In the genomic region with DNA sequence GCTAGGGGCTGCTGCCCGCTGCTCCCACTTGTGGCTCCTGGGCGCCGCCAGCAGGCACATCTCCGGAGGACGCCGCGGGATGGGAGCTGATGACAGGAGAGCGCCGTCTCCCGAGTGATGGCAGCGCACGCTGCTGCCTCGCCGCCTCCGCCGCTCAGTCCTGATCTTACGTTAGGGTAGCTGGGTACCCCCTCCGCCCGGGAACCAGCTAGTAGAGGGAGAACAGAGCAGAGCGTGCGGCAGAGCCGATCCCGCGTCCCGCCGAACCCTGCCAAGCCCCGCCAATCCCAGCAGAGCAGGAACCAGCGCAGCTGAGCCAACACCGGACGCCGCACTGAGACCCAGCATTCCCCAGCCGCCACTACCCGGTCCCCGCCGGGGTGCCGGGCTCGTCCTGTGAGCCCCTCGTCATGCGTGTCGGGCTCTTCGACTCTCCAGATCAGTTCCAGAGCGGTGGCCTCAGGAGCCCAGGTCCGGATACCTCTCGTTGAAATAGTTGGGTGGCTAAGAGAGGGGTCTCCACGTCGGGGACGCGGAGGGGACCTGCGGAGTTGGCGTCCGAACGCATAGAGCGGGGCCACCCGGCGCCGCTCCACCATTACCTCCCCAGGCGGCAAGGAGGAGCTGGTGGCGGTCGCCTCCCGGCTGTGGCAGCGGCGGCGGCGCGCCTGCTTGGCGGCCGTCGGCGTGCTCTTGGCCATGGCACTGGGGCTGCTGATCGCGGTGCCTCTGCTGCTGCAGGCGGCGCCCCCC, we compare ENCODE assay signal across 9 mouse cellular contexts. TPM values are rescaled to one million over a fixed set of nuclear protein-coding genes. Genes with fewer than 3 reads are reported as not detected.
A peak's percentile ranks its signal among the peaks of the same experiment; 100 is the strongest.
DNase-seq lines count a peak whose midpoint lies in the region; ATAC-seq and TF ChIP-seq lines count a peak whose summit lies in the region.
"Had no signal": no experiment of that assay in that cellular context is flagged by ENCODE, and none has a peak within 500 bp of the region (broad histone marks: within the 10 kb centered on the region; RNA-seq: fewer than 3 reads in every experiment).

A gene (plus strand): TSS at position 164 of the 753 bp plus-strand sequence.

- no peaks in the 10 kb centered on the region for H3K9me3 ChIP-seq in lung, embryonic 14.5 days (ENCODE audit: low read depth, low read length)
- H3K9me3 ChIP-seq in embryonic facial prominence, embryonic 12.5 days = no peaks in the 10 kb centered on the region
- no peaks in the 10 kb centered on the region for H3K9me3 ChIP-seq in hindbrain, postnatal 0 days (ENCODE audit: low read length)
- H3K9me3 ChIP-seq in stomach, embryonic 16.5 days (replicated peaks; ENCODE audit: control insufficient read depth, low read length) = no peaks in the 10 kb centered on the region

- H3K36me3 ChIP-seq in lung, embryonic 14.5 days (ENCODE audit: insufficient read depth) = no peaks in the 10 kb centered on the region
- H3K36me3 ChIP-seq in embryonic facial prominence, embryonic 12.5 days = no peaks in the 10 kb centered on the region
- no peaks in the 10 kb centered on the region for H3K36me3 ChIP-seq in hindbrain, postnatal 0 days (ENCODE audit: insufficient read depth, low read length)
- H3K36me3 ChIP-seq in stomach, embryonic 16.5 days (ENCODE audit: control insufficient read depth, insufficient read depth, low read length) = no peaks in the 10 kb centered on the region

- peak; percentile 30 for DNase-seq in lung, embryonic 14.5 days
- no peak for DNase-seq in lung, postnatal 4 days
- DNase-seq in hindbrain, postnatal 0 days (ENCODE audit: low spot score) = peak; percentile 50
- peak; percentile 31 for DNase-seq in mesoderm, embryonic 11.5 days (ENCODE audit: low read depth, low spot score)
- DNase-seq in lung, adult 18-20 months = no peak
- no peak for DNase-seq in gastrocnemius, adult 18-20 months (ENCODE audit: low spot score)

- ATAC-seq in lung, embryonic 14.5 days (ENCODE audit: insufficient read depth) = peak; percentile 36; the same call in 1 of the 2 replicates
- no peak for ATAC-seq in embryonic facial prominence, embryonic 12.5 days (ENCODE audit: insufficient number of reproducible peaks, insufficient read depth, low FRiP score, low TSS enrichment)
- ATAC-seq in hindbrain, postnatal 0 days = peak; percentile 67
- no peak for ATAC-seq in stomach, embryonic 16.5 days (ENCODE audit: insufficient read depth, low FRiP score)

- H3K4me2 ChIP-seq in lung, embryonic 14.5 days = peak within 1 kb of the TSS; percentile 51
- H3K4me2 ChIP-seq in embryonic facial prominence, embryonic 12.5 days (replicated peaks) = peak within 1 kb of the TSS; percentile 44
- peak within 1 kb of the TSS; percentile 59 for H3K4me2 ChIP-seq in hindbrain, postnatal 0 days (ENCODE audit: low read depth, low read length)
- H3K4me2 ChIP-seq in stomach, embryonic 16.5 days (ENCODE audit: low read depth, low read length) = peak within 1 kb of the TSS; percentile 55

- H3K4me1 ChIP-seq in lung, embryonic 14.5 days (ENCODE audit: insufficient read depth) = no peaks in the 10 kb centered on the region
- H3K4me1 ChIP-seq in embryonic facial prominence, embryonic 12.5 days = peaks cover 15% of the 10 kb centered on the region; the same call in 1 of the 2 replicates
- H3K4me1 ChIP-seq in hindbrain, postnatal 0 days (ENCODE audit: insufficient read depth, low read length) = peaks cover 14% of the 10 kb centered on the region; the same call in 1 of the 2 replicates
- peaks cover 22% of the 10 kb centered on the region; the same call in 1 of the 2 replicates for H3K4me1 ChIP-seq in stomach, embryonic 16.5 days (ENCODE audit: control insufficient read depth, insufficient read depth, low read length)

- peaks cover 74% of the 10 kb centered on the region for H3K27me3 ChIP-seq in lung, embryonic 14.5 days (ENCODE audit: insufficient read depth, low read length)
- peaks cover 86% of the 10 kb centered on the region for H3K27me3 ChIP-seq in embryonic facial prominence, embryonic 12.5 days
- H3K27me3 ChIP-seq in hindbrain, postnatal 0 days (ENCODE audit: insufficient read depth, low read length) = peaks cover 51% of the 10 kb centered on the region
- H3K27me3 ChIP-seq in stomach, embryonic 16.5 days (ENCODE audit: control insufficient read depth, insufficient read depth, low read length) = peaks cover 65% of the 10 kb centered on the region

- no peak; the same call in 1 of the 2 replicates for TF ChIP-seq CTCF in lung, embryonic 14.5 days (IDR thresholded peaks at IDR 0.05; ENCODE audit: low read depth)
- peak; percentile 34; the same call in 1 of the 2 replicates for TF ChIP-seq CTCF in hindbrain, postnatal 0 days (IDR thresholded peaks at IDR 0.05; ENCODE audit: low read depth)

- H3K4me3 ChIP-seq in lung, embryonic 14.5 days (ENCODE audit: low read depth, low read length) = peak within 1 kb of the TSS; percentile 25
- H3K4me3 ChIP-seq in embryonic facial prominence, embryonic 12.5 days = peak within 1 kb of the TSS; percentile 30
- H3K4me3 ChIP-seq in hindbrain, postnatal 0 days (ENCODE audit: low read length) = peak within 1 kb of the TSS; percentile 37
- peak within 1 kb of the TSS; percentile 31 for H3K4me3 ChIP-seq in stomach, embryonic 16.5 days (replicated peaks; ENCODE audit: low read length)

- under 1% methylated on average over 73 of the region's 73 CpGs for WGBS in lung, embryonic 14.5 days
- under 1% methylated on average over 72 of the region's 73 CpGs for WGBS in embryonic facial prominence, embryonic 12.5 days
- WGBS in hindbrain, postnatal 0 days = 1% methylated on average over 60 of the region's 73 CpGs
- WGBS in stomach, embryonic 16.5 days = under 1% methylated on average over 72 of the region's 73 CpGs

- H3K27ac ChIP-seq in lung, embryonic 14.5 days (ENCODE audit: low read depth) = no peak within 1 kb of the TSS
- no peak within 1 kb of the TSS for H3K27ac ChIP-seq in embryonic facial prominence, embryonic 12.5 days
- H3K27ac ChIP-seq in hindbrain, postnatal 0 days = no peak within 1 kb of the TSS
- no peak within 1 kb of the TSS for H3K27ac ChIP-seq in stomach, embryonic 16.5 days (ENCODE audit: low read length)

- no peak within 1 kb of the TSS for H3K9ac ChIP-seq in lung, embryonic 14.5 days
- H3K9ac ChIP-seq in embryonic facial prominence, embryonic 12.5 days = no peak within 1 kb of the TSS
- H3K9ac ChIP-seq in hindbrain, postnatal 0 days (replicated peaks; ENCODE audit: low read length) = peak within 1 kb of the TSS; percentile 24
- H3K9ac ChIP-seq in stomach, embryonic 16.5 days (ENCODE audit: low read length) = no peak within 1 kb of the TSS

RNA-seq across cellular contexts. Expression of the gene that starts here (rescaled TPM):
- 0.12 and 0.20 TPM in 2 replicates for polyA plus RNA-seq in lung, embryonic 14.5 days (2014; fragmentation: Nextera tagmentation; extraction: Ambion mirVana)
- 0.20 and 0.22 TPM in 2 replicates for polyA plus RNA-seq in embryonic facial prominence, embryonic 12.5 days (2016; fragmentation: Nextera tagmentation; extraction: Ambion mirVana)
- 10.6 and 13.5 TPM in 2 replicates for total RNA-seq in hindbrain, postnatal 0 days (2014; rRNA removed)
- 7.0 and 7.9 TPM in 2 replicates for polyA plus RNA-seq in hindbrain, postnatal 0 days (2015; fragmentation: Nextera tagmentation; extraction: Ambion mirVana)
- polyA plus RNA-seq in stomach, embryonic 16.5 days (2015; fragmentation: Nextera tagmentation; extraction: Ambion mirVana) = not detected in 2 replicates
- not detected for total RNA-seq in gastrocnemius, adult 18-20 months (2021)
- polyA plus RNA-seq: liver, embryonic 16.5 days had no signal

Comparison
In these comparisons a context has a peak if more than half of its experiments do, and no peak if none do; other contexts are left out.
1. RNA of the gene that starts here (total RNA-seq): 10.6 to 13.5 TPM in hindbrain, postnatal 0 days; not detected in gastrocnemius, adult 18-20 months; every median in the first group is over 10 times any median in the second.
2. Peak in DNase-seq, ATAC-seq, H3K4me3 ChIP-seq and H3K4me2 ChIP-seq in lung, embryonic 14.5 days; RNA of the gene not detected or under 1 TPM.
3. DNase-seq: peak in hindbrain, postnatal 0 days (single experiment) and mesoderm, embryonic 11.5 days (single experiment); none in lung, postnatal 4 days (0 of 2), lung, adult 18-20 months (0 of 2) and gastrocnemius, adult 18-20 months (single experiment).
4. Peak in every context shown above with its lines, with median percentiles within 50 percentile points of each other: H3K4me2 ChIP-seq and H3K4me3 ChIP-seq.